Mouse (Mus musculus) liver, postnatal 0 days (tissue): ENCODE measurements around the gene Tmem98.

Experiments used
- CTCF ChIP-seq: sonication (generic); IDR thresholded peaks from 2 replicates; pipeline ENCODE4 v1.5.1; 2016; ENCODE audit warnings: antibody characterized with exemption, low read depth
- EP300 ChIP-seq: IDR thresholded peaks from 2 replicates; pipeline ENCODE4 v1.6.1; 2016; ENCODE audit warnings: antibody characterized with exemption, low read depth, mild to moderate bottlenecking

DNA sequence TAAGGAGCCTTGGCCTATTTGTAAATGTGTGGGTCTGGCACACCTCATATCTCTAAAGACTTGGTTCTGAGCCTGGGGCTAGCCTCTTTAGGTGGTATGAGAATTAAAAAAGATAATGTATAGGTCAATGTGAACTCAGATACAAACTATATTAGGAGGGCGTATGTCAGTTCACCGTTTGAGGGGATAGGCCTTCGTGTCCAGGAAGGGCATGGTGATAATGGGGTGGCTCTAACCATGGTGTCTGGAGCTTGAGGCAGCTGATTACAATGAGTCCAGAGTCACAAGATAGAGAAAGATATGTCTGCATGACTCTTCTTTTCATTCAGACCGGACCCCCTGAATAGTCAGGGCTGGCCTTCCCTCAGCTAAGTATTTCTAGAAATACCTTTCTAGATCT is 15.7 kb upstream of the Tmem98 start:
- TF ChIP-seq CTCF (no peak), EP300 (no peak)
